Mouse (Mus musculus): Measurements from ENCODE around the gene Dlat. TPM values are rescaled to one million over a fixed set of nuclear protein-coding genes. Genes with fewer than 3 reads are reported as not detected.

Dlat gene
- 73.7 and 79.1 TPM in 2 replicates for polyA plus RNA-seq (2015; fragmentation: Nextera tagmentation; extraction: Ambion mirVana)

DNA sequence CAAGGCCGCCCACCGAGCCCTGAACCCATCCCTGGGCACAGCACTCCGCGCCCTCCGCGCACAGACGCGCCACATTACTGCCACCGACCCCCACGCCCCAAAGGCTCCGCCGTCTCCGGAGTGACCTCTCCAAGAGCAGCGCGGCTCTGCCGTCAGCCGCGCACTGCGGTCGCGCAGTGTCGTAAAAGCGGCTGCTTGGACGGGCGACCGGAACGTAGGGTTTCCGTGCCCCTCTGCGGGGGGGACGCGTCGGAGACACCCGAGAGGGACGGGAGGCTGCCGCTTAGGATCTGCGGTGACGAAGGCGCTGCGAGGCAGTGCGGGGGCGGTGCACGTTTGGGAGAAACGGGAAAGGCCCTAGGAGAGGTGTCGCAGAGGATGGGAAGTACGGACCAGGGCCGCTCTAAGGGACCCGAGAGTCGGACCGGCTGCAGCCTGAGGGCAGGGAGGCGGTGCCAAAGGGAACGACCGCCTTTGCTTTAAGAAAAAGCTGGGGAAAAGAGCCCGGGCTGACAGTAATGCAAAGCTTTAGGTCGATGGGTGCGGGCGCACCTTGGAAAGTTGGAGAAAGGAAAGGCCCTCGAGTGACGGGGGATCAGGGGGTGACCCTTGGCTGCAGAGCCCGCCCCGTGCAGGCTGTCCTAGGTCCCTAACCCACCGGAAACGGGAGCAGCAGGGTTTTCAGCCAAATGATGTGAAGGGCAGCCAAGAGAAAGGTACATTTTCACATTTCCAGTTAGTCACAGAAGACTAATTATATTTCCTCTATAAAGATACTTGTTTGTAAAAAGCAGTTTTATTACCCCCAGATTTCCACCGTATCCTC, at the start of gene Dlat:
Gene Dlat, minus strand, starts transcription at position 389 of the 826 bp plus-strand sequence.

DNA sequence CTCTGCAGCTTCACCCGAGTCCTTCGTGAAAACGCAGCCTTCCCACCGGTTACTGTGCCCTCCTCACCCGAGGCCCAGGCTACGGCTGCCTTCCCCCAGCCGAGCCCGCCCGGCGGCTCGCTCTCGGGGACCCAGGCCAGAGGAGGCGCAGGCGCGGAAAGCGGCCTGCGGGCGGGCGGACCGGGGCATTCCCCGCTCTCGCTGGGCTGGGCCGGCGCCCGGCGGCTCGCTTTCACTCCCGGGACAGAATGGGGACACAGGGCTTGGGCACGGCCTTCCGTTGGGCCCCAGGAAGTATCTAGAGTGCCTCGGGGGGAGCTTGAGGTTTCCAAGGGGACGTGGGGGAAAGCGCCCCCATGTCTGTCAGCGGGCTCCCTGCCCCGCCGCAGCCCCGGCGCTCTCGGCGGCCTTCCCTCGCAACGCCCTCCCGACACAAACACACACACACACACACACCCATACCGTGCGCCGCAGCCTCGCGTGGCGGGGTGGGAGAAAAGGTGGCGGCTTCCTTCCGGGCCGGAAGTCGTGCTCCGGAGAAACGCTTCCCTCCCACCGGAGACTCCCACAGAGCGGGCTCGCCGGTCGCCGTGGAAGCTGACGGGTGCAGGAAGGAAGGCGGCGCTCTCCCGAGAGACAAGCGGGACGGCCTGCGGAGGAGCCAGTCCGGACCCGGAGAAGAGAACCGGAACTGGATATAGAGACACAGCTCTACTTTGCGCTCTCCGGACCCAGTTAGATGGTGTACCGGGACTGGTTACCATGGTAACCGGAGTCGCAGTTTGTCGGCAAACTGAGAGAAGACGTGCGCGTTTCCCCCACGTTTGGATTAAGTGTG, 42.6 kb downstream of the Dlat start, which contains the start of the genes Pih1d2 and Nkapd1:
Gene Pih1d2, plus strand, starts transcription at position 556 of the 838 bp plus-strand sequence.
Gene Nkapd1, minus strand, starts transcription at position 699 of the 838 bp plus-strand sequence.

DNA sequence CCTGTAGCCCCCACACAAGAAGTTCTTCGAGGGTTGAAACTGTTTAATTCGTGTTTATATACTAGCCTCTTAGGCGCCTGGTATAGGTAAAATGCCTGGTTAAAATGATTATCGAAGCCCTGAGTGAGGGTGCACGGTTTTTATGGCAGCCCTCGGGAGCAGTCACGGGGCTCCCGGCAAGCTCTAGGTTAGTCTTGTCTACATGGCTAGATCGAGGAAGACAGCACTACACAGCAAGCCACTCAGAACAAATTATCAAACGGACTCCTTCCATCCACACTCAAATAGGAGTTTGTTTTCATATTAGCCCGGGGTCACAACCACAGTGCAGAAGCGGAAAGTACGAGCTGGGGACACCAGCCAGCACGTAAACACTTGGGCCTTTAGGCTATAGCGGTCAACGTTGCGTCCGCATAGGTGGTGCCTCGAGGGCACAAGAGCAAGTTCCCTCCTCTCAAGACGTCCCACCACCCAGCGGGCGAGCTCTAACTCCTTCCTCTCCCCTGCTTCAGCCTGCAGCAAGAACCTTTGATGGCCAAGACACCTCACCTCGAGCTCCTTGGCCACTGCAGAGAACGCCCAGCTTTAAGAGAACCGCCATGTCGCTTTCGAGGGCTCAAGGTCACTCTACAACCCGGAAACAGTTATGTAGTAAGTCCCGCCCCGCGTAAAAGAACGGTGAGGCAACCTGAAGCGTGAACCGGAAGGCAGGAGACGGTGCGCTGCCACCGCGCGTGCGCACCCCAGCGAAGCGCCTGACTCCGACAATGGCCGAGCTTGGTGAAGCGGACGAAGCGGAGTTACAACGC, 56.2 kb downstream of the Dlat start, which contains the start of the genes Sdhd and Timm8b:
Gene Sdhd, minus strand, starts transcription at position 624 of the 809 bp plus-strand sequence.
Gene Timm8b, plus strand, starts transcription at position 722 of the 809 bp plus-strand sequence.

Other genes starting within 250 kb of the Dlat start
- 0.56 and 0.90 TPM in 2 replicates for gene Plet1, start 165.3 kb downstream of the Dlat start, polyA plus RNA-seq (2015; fragmentation: Nextera tagmentation; extraction: Ambion mirVana)
- 97.8 and 101 TPM in 2 replicates for gene Pts, start 131.1 kb downstream of the Dlat start, polyA plus RNA-seq (2015; fragmentation: Nextera tagmentation; extraction: Ambion mirVana)
- 37.1 and 50.8 TPM in 2 replicates for gene Il18, start 105.0 kb downstream of the Dlat start, polyA plus RNA-seq (2015; fragmentation: Nextera tagmentation; extraction: Ambion mirVana)
- gene Bco2, start 104.6 kb downstream of the Dlat start, polyA plus RNA-seq (2015; fragmentation: Nextera tagmentation; extraction: Ambion mirVana), result 0.42 and 0.55 TPM in 2 replicates
- 0.46 TPM in 1 of 2 replicates, not detected in the other for gene Tex12, start 98.5 kb downstream of the Dlat start, polyA plus RNA-seq (2015; fragmentation: Nextera tagmentation; extraction: Ambion mirVana)
- 353 and 365 TPM in 2 replicates for gene Sdhd, start 56.0 kb downstream of the Dlat start, polyA plus RNA-seq (2015; fragmentation: Nextera tagmentation; extraction: Ambion mirVana)
- gene Timm8b, start 55.9 kb downstream of the Dlat start, polyA plus RNA-seq (2015; fragmentation: Nextera tagmentation; extraction: Ambion mirVana), result 492 and 511 TPM in 2 replicates
- gene Pih1d2, start 42.5 kb downstream of the Dlat start, polyA plus RNA-seq (2015; fragmentation: Nextera tagmentation; extraction: Ambion mirVana), result 4.5 and 6.8 TPM in 2 replicates
- gene Nkapd1, start 42.3 kb downstream of the Dlat start, polyA plus RNA-seq (2015; fragmentation: Nextera tagmentation; extraction: Ambion mirVana), result 22.0 and 22.5 TPM in 2 replicates
- 25.4 and 27.9 TPM in 2 replicates for gene Dixdc1, start 79.7 kb upstream of the Dlat start, polyA plus RNA-seq (2015; fragmentation: Nextera tagmentation; extraction: Ambion mirVana)
- gene 2310030G06Rik, start 86.8 kb upstream of the Dlat start, polyA plus RNA-seq (2015; fragmentation: Nextera tagmentation; extraction: Ambion mirVana), result 2.3 and 3.6 TPM in 2 replicates
- gene Cryab, start 91.5 kb upstream of the Dlat start, polyA plus RNA-seq (2015; fragmentation: Nextera tagmentation; extraction: Ambion mirVana), result 64.2 and 69.0 TPM in 2 replicates
- gene Hspb2, start 92.6 kb upstream of the Dlat start, polyA plus RNA-seq (2015; fragmentation: Nextera tagmentation; extraction: Ambion mirVana), result 3.3 and 4.1 TPM in 2 replicates
- 7.9 and 8.8 TPM in 2 replicates for gene Fdxacb1, start 108.5 kb upstream of the Dlat start, polyA plus RNA-seq (2015; fragmentation: Nextera tagmentation; extraction: Ambion mirVana)
- gene Alg9, start 115.2 kb upstream of the Dlat start, polyA plus RNA-seq (2015; fragmentation: Nextera tagmentation; extraction: Ambion mirVana), result 47.7 and 52.7 TPM in 2 replicates
- 64.4 and 69.0 TPM in 2 replicates for gene 1110032A03Rik, start 115.7 kb upstream of the Dlat start, polyA plus RNA-seq (2015; fragmentation: Nextera tagmentation; extraction: Ambion mirVana)
- 28.7 and 29.8 TPM in 2 replicates for gene Ppp2r1b, start 185.5 kb upstream of the Dlat start, polyA plus RNA-seq (2015; fragmentation: Nextera tagmentation; extraction: Ambion mirVana)

Data from neural tube, postnatal 0 days (tissue).